Mouse (Mus musculus) G1E-ER4 (cell line): ENCODE data around the gene Gm49450. TPM values are rescaled to one million over a fixed set of nuclear protein-coding genes. Genes with fewer than 3 reads are reported as not detected.

Source experiments
- GATA1 ChIP-seq: IDR thresholded peaks from one replicate; pipeline ENCODE4 v1.8.0; 2012; ENCODE audit warnings: low read length, inconsistent platforms
- polyA plus RNA-seq: library from polyadenylated mRNA; stranded (reverse); fragments of >175 nt; gene quantifications from 2 replicates; pipeline ENCODE4 v1.2.3, GENCODE M21; 2012

Gm49450 gene
- polyA plus RNA-seq, 1 experiment: not detected

GRCm38 (mm10) chr15:98921510-98921909 is 31.8 kb downstream of the Gm49450 start:
- no peak for TF ChIP-seq GATA1

GRCm38 (mm10) chr15:98917538-98918498 is 35.5 kb downstream of the Gm49450 start, which contains the start of gene Lmbr1l:
Gene Lmbr1l, minus strand, starts transcription at chr15:98918231.
- TF ChIP-seq GATA1: no peak

- TF ChIP-seq GATA1: no peak
These were observed 36.3 kb downstream of the Gm49450 start for GRCm38 (mm10) chr15:98917091-98917490.

GRCm38 (mm10) chr15:98916016-98916415 is 37.3 kb downstream of the Gm49450 start:
- no peak for TF ChIP-seq GATA1

- TF ChIP-seq GATA1: no peak
These were observed 38.4 kb downstream of the Gm49450 start for GRCm38 (mm10) chr15:98914903-98915302.

GRCm38 (mm10) chr15:98904692-98905091 is 48.7 kb downstream of the Gm49450 start:
- TF ChIP-seq GATA1: no peak

GRCm38 (mm10) chr15:98902600-98902999 is 50.8 kb downstream of the Gm49450 start:
- no peak for TF ChIP-seq GATA1

GRCm38 (mm10) chr15:98901530-98901929 is 51.8 kb downstream of the Gm49450 start:
- TF ChIP-seq GATA1: no peak

GRCm38 (mm10) chr15:98897928-98898800 is 55.2 kb downstream of the Gm49450 start, which contains the start of gene Dhh:
Gene Dhh, minus strand, starts transcription at chr15:98898540.
- no peak for TF ChIP-seq GATA1

GRCm38 (mm10) chr15:98897495-98897894 is 55.9 kb downstream of the Gm49450 start:
- TF ChIP-seq GATA1: no peak

- no peak for TF ChIP-seq GATA1
These were observed 57.4 kb downstream of the Gm49450 start for GRCm38 (mm10) chr15:98895635-98896589.

- no peak for TF ChIP-seq GATA1
These were observed 58.4 kb downstream of the Gm49450 start for GRCm38 (mm10) chr15:98894746-98895634.

GRCm38 (mm10) chr15:98893940-98894745 is 59.2 kb downstream of the Gm49450 start, which contains the start of gene Rhebl1:
Gene Rhebl1, minus strand, starts transcription at chr15:98894540.
- no peak for TF ChIP-seq GATA1
